Mouse (Mus musculus) heart, adult 2 months (tissue): Measurements from ENCODE around the gene Ubn1.

Source experiments
- CTCF ChIP-seq: fragments of 200-600 bp; IDR thresholded peaks from 2 replicates; pipeline ENCODE4 v1.8.1; 2022; ENCODE audit warnings: antibody characterized with exemption, mild to moderate bottlenecking, moderate library complexity
- EP300 ChIP-seq: fragments of 200-500 bp; IDR thresholded peaks from 2 replicates; pipeline ENCODE4 v1.6.1; 2011; ENCODE audit warnings: low read depth, low read length, control low read depth; ENCODE audit not compliant: insufficient read depth
- POLR2A ChIP-seq: fragments of 200-500 bp; IDR thresholded peaks from 2 replicates; pipeline ENCODE4 v1.6.1; 2011; ENCODE audit warnings: mild to moderate bottlenecking, low read depth, low read length, control low read depth; ENCODE audit not compliant: insufficient read depth

DNA sequence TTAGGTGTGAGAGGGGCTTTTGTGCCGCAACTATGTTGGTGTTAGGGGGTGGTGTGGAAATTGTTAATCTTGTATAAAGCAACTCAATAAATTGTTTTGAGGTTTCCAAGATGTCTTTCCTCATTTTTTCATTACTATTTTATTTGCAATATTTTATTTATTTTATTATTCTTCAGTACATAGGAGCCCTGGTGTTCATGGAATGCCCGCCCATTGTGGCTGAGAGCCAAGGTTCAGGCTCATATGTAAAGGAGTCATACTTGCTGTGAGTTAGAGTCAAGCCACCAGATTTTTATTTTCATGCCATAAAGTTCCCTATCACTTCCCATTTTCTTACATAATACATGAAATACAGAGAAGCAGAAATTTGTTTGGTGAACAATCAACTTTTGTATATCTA, 36.3 kb downstream of the Ubn1 start:
- no peak for TF ChIP-seq EP300
- no peak for TF ChIP-seq CTCF
- TF ChIP-seq POLR2A: no peak
